Mouse (Mus musculus) ovary, postnatal 14 days (tissue): ENCODE measurements at regions not wholly inside any gene's neighbourhood (a gene's known extent, or its start where the extent isn't known, plus 50 kb on each side); places are given as distances from the start of the nearest gene placed in this dataset.

Experiments used
- DNase-seq: peaks from one replicate; pipeline ENCODE4 v3.0.0; 2022; ENCODE audit warnings: low spot score

GRCm38 (mm10) chr9:30175376-30175775 lies 212.4 kb upstream of the Ntm start:
- no peak for DNase-seq

- no peak for DNase-seq
Observed at GRCm38 (mm10) chr9:30183409-30183808, 220.5 kb upstream of the Ntm start.

GRCm38 (mm10) chr9:30184996-30185763 lies 222.2 kb upstream of the Ntm start:
- DNase-seq: no peak

- no peak for DNase-seq
Observed at GRCm38 (mm10) chr9:30186261-30186660, 223.3 kb upstream of the Ntm start.

- DNase-seq: no peak
Observed at GRCm38 (mm10) chr9:30190078-30190477, 227.1 kb upstream of the Ntm start.

- no peak for DNase-seq
Observed at GRCm38 (mm10) chr9:30191119-30191518, 228.2 kb upstream of the Ntm start.

- no peak for DNase-seq
Observed at GRCm38 (mm10) chr9:30191902-30192301, 229.0 kb upstream of the Ntm start.

GRCm38 (mm10) chr9:30194866-30195265 lies 231.9 kb upstream of the Ntm start:
- no peak for DNase-seq

- DNase-seq: no peak
Observed at GRCm38 (mm10) chr9:30202411-30202810, 224.5 kb upstream of the Snx19 start.

GRCm38 (mm10) chr9:30207631-30208030 lies 219.3 kb upstream of the Snx19 start:
- DNase-seq: no peak

- DNase-seq: no peak
Observed at GRCm38 (mm10) chr9:30209806-30210205, 217.1 kb upstream of the Snx19 start.

GRCm38 (mm10) chr9:30212471-30213075 lies 214.3 kb upstream of the Snx19 start:
- no peak for DNase-seq

- no peak for DNase-seq
Observed at GRCm38 (mm10) chr9:30234501-30235163, 192.3 kb upstream of the Snx19 start.

GRCm38 (mm10) chr9:30235791-30236190 lies 191.1 kb upstream of the Snx19 start:
- no peak for DNase-seq

GRCm38 (mm10) chr9:30242107-30242506 lies 184.8 kb upstream of the Snx19 start:
- no peak for DNase-seq

- peak; percentile 64 for DNase-seq
Observed at GRCm38 (mm10) chr9:30264533-30265168, 162.3 kb upstream of the Snx19 start.

- no peak for DNase-seq
Observed at GRCm38 (mm10) chr9:30271081-30271480, 155.8 kb upstream of the Snx19 start.

- DNase-seq: no peak
Observed at GRCm38 (mm10) chr9:30273836-30274235, 153.1 kb upstream of the Snx19 start.

GRCm38 (mm10) chr9:30278231-30278630 lies 148.7 kb upstream of the Snx19 start:
- no peak for DNase-seq

- DNase-seq: no peak
Observed at GRCm38 (mm10) chr9:30283080-30283770, 143.7 kb upstream of the Snx19 start.

GRCm38 (mm10) chr9:30283771-30284148 lies 143.1 kb upstream of the Snx19 start:
- DNase-seq: no peak
